Mouse (Mus musculus) CH12.LX (cell line): ENCODE measurements around the gene Iars.

Experiments used
- EP300 ChIP-seq: IDR thresholded peaks from 2 replicates; pipeline ENCODE4 v1.6.1; 2011; ENCODE audit warnings: low read length, improper control_type of control experiment
- POLR2A ChIP-seq: IDR thresholded peaks from 2 replicates; pipeline ENCODE4 v1.6.1; 2011; ENCODE audit warnings: low read depth, mild to moderate bottlenecking, improper control_type of control experiment, low read length
- SIN3A ChIP-seq: IDR thresholded peaks from 2 replicates; pipeline ENCODE4 v1.6.1; 2012; ENCODE audit warnings: low read length, improper control_type of control experiment, inconsistent platforms

DNA sequence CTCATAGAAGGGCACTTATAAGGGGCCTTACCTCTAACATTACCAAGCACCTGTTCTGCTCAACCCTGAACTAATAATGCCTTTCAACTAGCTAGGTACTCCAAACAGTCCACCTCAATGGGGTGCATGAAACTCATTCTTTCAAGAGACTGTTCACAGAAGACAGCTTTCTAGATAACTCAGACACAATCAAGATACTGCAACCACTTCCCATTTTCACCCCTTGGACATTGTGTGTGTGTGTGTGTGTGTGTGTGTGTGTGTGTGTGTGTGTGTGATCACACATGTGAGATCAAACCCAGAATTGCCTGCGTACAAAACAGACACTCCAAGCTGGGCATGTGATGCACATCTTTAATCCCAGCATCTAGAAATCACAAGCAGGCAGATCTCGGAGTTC, 56.1 kb downstream of the Iars start:
- no peak for TF ChIP-seq POLR2A
- no peak for TF ChIP-seq EP300
- TF ChIP-seq SIN3A: no peak
